Mouse (Mus musculus) neural tube, embryonic 10.5 days (tissue): ENCODE results near the gene Proser3.

ENCODE experiments used
- DNase-seq: peaks from one replicate; pipeline ENCODE4 v3.0.0-alpha.2; 2017; ENCODE audit warnings: low spot score; ENCODE audit errors: extremely low spot score

The Proser3 gene

GRCm38 (mm10) chr7:30552102-30553020 is at the start of gene Proser3, which contains the start of gene Hspb6:
Proser3 (minus strand) TSS chr7:30552299.
Hspb6 (plus strand) TSS chr7:30552178.
- peak; percentile 94 for DNase-seq

- DNase-seq, result no peak
These were observed 48.6 kb upstream of the Proser3 start for GRCm38 (mm10) chr7:30600651-30601050.

- DNase-seq, result peak; percentile 69
These were observed 47.8 kb upstream of the Proser3 start for GRCm38 (mm10) chr7:30599933-30600353.

GRCm38 (mm10) chr7:30598786-30599185 is 46.7 kb upstream of the Proser3 start, which contains the start of gene Zbtb32:
Zbtb32 (minus strand) TSS chr7:30598909.
- no peak for DNase-seq

- DNase-seq, result no peak
These were observed 44.7 kb upstream of the Proser3 start for GRCm38 (mm10) chr7:30596811-30597210.

GRCm38 (mm10) chr7:30596093-30596492 is 44.0 kb upstream of the Proser3 start:
- no peak for DNase-seq

- DNase-seq, result no peak
These were observed 42.5 kb upstream of the Proser3 start for GRCm38 (mm10) chr7:30594510-30595024.

GRCm38 (mm10) chr7:30593579-30594509 is 41.7 kb upstream of the Proser3 start:
- DNase-seq, result no peak

GRCm38 (mm10) chr7:30592772-30593423 is 40.8 kb upstream of the Proser3 start:
- DNase-seq, result no peak

GRCm38 (mm10) chr7:30591605-30591951 is 39.5 kb upstream of the Proser3 start:
- DNase-seq, result no peak

GRCm38 (mm10) chr7:30590927-30591604 is 39.0 kb upstream of the Proser3 start:
- DNase-seq, result no peak

GRCm38 (mm10) chr7:30589435-30590301 is 37.6 kb upstream of the Proser3 start:
- peak; percentile 89 for DNase-seq

GRCm38 (mm10) chr7:30588676-30589434 is 36.8 kb upstream of the Proser3 start, which contains the start of gene Kmt2b:
Kmt2b (minus strand) TSS chr7:30588726.
- DNase-seq, result peak; percentile 97

- peak; percentile 74 for DNase-seq
These were observed 36.0 kb upstream of the Proser3 start for GRCm38 (mm10) chr7:30587842-30588667.

GRCm38 (mm10) chr7:30586455-30587020 is 34.4 kb upstream of the Proser3 start:
- no peak for DNase-seq

- no peak for DNase-seq
These were observed 33.1 kb upstream of the Proser3 start for GRCm38 (mm10) chr7:30585170-30585569.

- no peak for DNase-seq
These were observed 32.2 kb upstream of the Proser3 start for GRCm38 (mm10) chr7:30584339-30584738.
